Mouse (Mus musculus) adipose tissue, adult 10 weeks (tissue): ENCODE measurements around the gene Tubg2. TPM values are rescaled to one million over a fixed set of nuclear protein-coding genes. Genes with fewer than 3 reads are reported as not detected.

Source experiments
- polyA plus RNA-seq: library from polyadenylated mRNA; stranded (reverse); fragments of 350-450 nt; fragmentation: Illumina TruSeq; extraction: RNeasy Lipid Tissue Mini Kit (QIAGEN cat#74804); gene quantifications from one replicate; pipeline ENCODE4 v1.2.3, GENCODE M21; 2014; ENCODE audit warnings: low read depth, low replicate concordance

Tubg2 gene
- 2.4 TPM for polyA plus RNA-seq

GRCm38 (mm10) chr11:101155728-101156371 lies at the start of gene Tubg2:
Tubg2 (plus strand) TSS chr11:101155907.

GRCm38 (mm10) chr11:101119761-101120544 lies 35.8 kb upstream of the Tubg2 start, which contains the start of the genes Retreg3 and Tubg1:
Retreg3 (minus strand) TSS chr11:101119893.
Tubg1 (plus strand) TSS chr11:101119938.

GRCm38 (mm10) chr11:101170354-101170810 lies 14.7 kb downstream of the Tubg2 start, which contains the start of gene Cntnap1:
Cntnap1 (plus strand) TSS chr11:101170523.

GRCm38 (mm10) chr11:101170811-101171610 lies 15.3 kb downstream of the Tubg2 start, which contains the start of gene Plekhh3:
Plekhh3 (minus strand) TSS chr11:101171351.

GRCm38 (mm10) chr11:101174851-101175628 lies 19.3 kb downstream of the Tubg2 start, which contains the start of gene Ccr10:
Ccr10 (minus strand) TSS chr11:101175443.

Other genes starting within 250 kb of the Tubg2 start
- 70.6 TPM for gene Stat3, start 216.4 kb upstream of the Tubg2 start, polyA plus RNA-seq
- 278 TPM for gene Cavin1, start 185.0 kb upstream of the Tubg2 start, polyA plus RNA-seq
- 100 TPM for gene Atp6v0a1, start 146.5 kb upstream of the Tubg2 start, polyA plus RNA-seq
- 34.9 TPM for gene Naglu, start 85.9 kb upstream of the Tubg2 start, polyA plus RNA-seq
- gene Hsd17b1, start 77.5 kb upstream of the Tubg2 start, polyA plus RNA-seq: 0.62 TPM
- 35.8 TPM for gene Coasy, start 73.3 kb upstream of the Tubg2 start, polyA plus RNA-seq
- gene Mlx, start 68.6 kb upstream of the Tubg2 start, polyA plus RNA-seq: 33.4 TPM
- gene Psmc3ip, start 60.5 kb upstream of the Tubg2 start, polyA plus RNA-seq: 8.3 TPM
- gene Retreg3, start 36.0 kb upstream of the Tubg2 start, polyA plus RNA-seq: 45.6 TPM
- gene Tubg1, start 36.0 kb upstream of the Tubg2 start, polyA plus RNA-seq: 22.4 TPM
- 3.5 TPM for gene Cntnap1, start 14.6 kb downstream of the Tubg2 start, polyA plus RNA-seq
- 10.9 TPM for gene Plekhh3, start 15.4 kb downstream of the Tubg2 start, polyA plus RNA-seq
- not detected for gene Ccr10, start 19.5 kb downstream of the Tubg2 start, polyA plus RNA-seq
- 45.0 TPM for gene Ezh1, start 70.6 kb downstream of the Tubg2 start, polyA plus RNA-seq
- gene Ramp2, start 90.1 kb downstream of the Tubg2 start, polyA plus RNA-seq: 44.1 TPM
- gene Vps25, start 97.8 kb downstream of the Tubg2 start, polyA plus RNA-seq: 145 TPM
- 14.0 TPM for gene Wnk4, start 104.7 kb downstream of the Tubg2 start, polyA plus RNA-seq
- 3.1 TPM for gene Cntd1, start 123.1 kb downstream of the Tubg2 start, polyA plus RNA-seq
- 114 TPM for gene Coa3, start 123.2 kb downstream of the Tubg2 start, polyA plus RNA-seq
- gene Becn1, start 146.4 kb downstream of the Tubg2 start, polyA plus RNA-seq: 151 TPM
- 64.9 TPM for gene Psme3, start 160.3 kb downstream of the Tubg2 start, polyA plus RNA-seq
- gene Aoc2, start 169.2 kb downstream of the Tubg2 start, polyA plus RNA-seq: 2.3 TPM
- 318 TPM for gene Aoc3, start 174.7 kb downstream of the Tubg2 start, polyA plus RNA-seq
- gene G6pc, start 211.7 kb downstream of the Tubg2 start, polyA plus RNA-seq: 0.88 TPM